Mouse (Mus musculus) midbrain, postnatal 0 days (tissue): ENCODE data around the gene Fli1. TPM values are rescaled to one million over a fixed set of nuclear protein-coding genes. Genes with fewer than 3 reads are reported as not detected.

Source experiments
- ATAC-seq: fragments of 200-750 bp; cut with Nextera tagmentation; 2 replicates; pipeline ENCODE4 v1.8.0; 2017; ENCODE audit warnings: moderate number of reproducible peaks, mild to moderate bottlenecking, moderate TSS enrichment, moderate library complexity; ENCODE audit not compliant: low FRiP score
- DNase-seq: peaks from one replicate; pipeline ENCODE4 v3.0.0-alpha.2; 2015; ENCODE audit warnings: low spot score
- H3K27ac ChIP-seq: fragments of 300-500 bp; sonication (generic); 2 replicates; pipeline ENCODE4 v1.5.1; 2014; ENCODE audit warnings: low read depth, mild to moderate bottlenecking, low read length, mixed read lengths
- H3K27me3 ChIP-seq: fragments of 300-500 bp; sonication (generic); 2 replicates; pipeline ENCODE4 v1.6.1; 2014; ENCODE audit warnings: low read length, control low read depth, mixed read lengths; ENCODE audit not compliant: insufficient read depth
- H3K36me3 ChIP-seq: fragments of 300-500 bp; sonication (generic); 2 replicates; pipeline ENCODE4 v1.6.1; 2014; ENCODE audit warnings: low read length, control low read depth, mixed read lengths; ENCODE audit not compliant: insufficient read depth
- H3K4me1 ChIP-seq: fragments of 300-500 bp; sonication (generic); 2 replicates; pipeline ENCODE4 v1.6.1; 2014; ENCODE audit warnings: mild to moderate bottlenecking, control low read depth, antibody characterized with exemption, low read length, mixed read lengths; ENCODE audit not compliant: insufficient read depth
- H3K4me2 ChIP-seq: fragments of 300-500 bp; sonication (generic); 2 replicates; pipeline ENCODE4 v1.6.1; 2014; ENCODE audit warnings: low read depth, mild to moderate bottlenecking, low read length, mixed read lengths; ENCODE audit not compliant: poor library complexity, severe bottlenecking
- H3K4me3 ChIP-seq: fragments of 300-500 bp; sonication (generic); 2 replicates; pipeline ENCODE4 v1.5.1; 2014; ENCODE audit warnings: low read depth, mild to moderate bottlenecking, low read length, moderate library complexity
- H3K9ac ChIP-seq: fragments of 300-500 bp; sonication (generic); replicated peaks from 2 replicates; pipeline ENCODE4 v1.6.1; 2014; ENCODE audit warnings: mild to moderate bottlenecking, low read length, moderate library complexity, mixed read lengths; ENCODE audit not compliant: poor library complexity, severe bottlenecking
- H3K9me3 ChIP-seq: fragments of 300-500 bp; sonication (generic); 2 replicates; pipeline ENCODE4 v1.6.1; 2016; ENCODE audit warnings: low read length, control low read depth
- CTCF ChIP-seq: IDR thresholded peaks from 2 replicates; pipeline ENCODE4 v1.5.1; 2016; ENCODE audit warnings: antibody characterized with exemption, mild to moderate bottlenecking
- WGBS: fragments of 180-500 bp; shearing (Covaris S2); extraction: QIAGEN DNeasy Blood & Tissue Kit; methylation state at CpG from one replicate; pipeline ENCODE4 v1.1.7; 2014; 5-methylcytosine and 5-hydroxymethylcytosine counted together
- polyA plus RNA-seq: library from polyadenylated mRNA; unstranded; fragments of >200 nt; fragmentation: Nextera tagmentation; extraction: Ambion mirVana; gene quantifications from 2 replicates; pipeline ENCODE4 v1.2.1, GENCODE M21; 2015
- total RNA-seq: library from RNA; depleted of rRNA; stranded (reverse); fragments of >200 nt; gene quantifications from 2 replicates; pipeline ENCODE4 v1.2.3, GENCODE M21; 2014

Gene Fli1
- total and polyA plus RNA-seq, 2 experiments from 2014 or later: 5.9 to 8.4 TPM

- Histone ChIP-seq H3K4me1 (no peaks in the 10 kb centered on the region), H3K36me3 (no peaks in the 10 kb centered on the region), H3K9ac (no peak overlapping the region), H3K4me2 (no peak overlapping the region), H3K27ac (no peak overlapping the region), H3K9me3 (no peaks in the 10 kb centered on the region), H3K27me3 (no peaks in the 10 kb centered on the region), H3K4me3 (no peak overlapping the region)
- DNase-seq (no peak), ATAC-seq (no peak)
- WGBS: 63% methylated on average over 7 of the region's 7 CpGs
- no peak for TF ChIP-seq CTCF
These were observed 117.3 kb downstream of the Fli1 start for GRCm38 (mm10) chr9:32425321-32425720.

DNA sequence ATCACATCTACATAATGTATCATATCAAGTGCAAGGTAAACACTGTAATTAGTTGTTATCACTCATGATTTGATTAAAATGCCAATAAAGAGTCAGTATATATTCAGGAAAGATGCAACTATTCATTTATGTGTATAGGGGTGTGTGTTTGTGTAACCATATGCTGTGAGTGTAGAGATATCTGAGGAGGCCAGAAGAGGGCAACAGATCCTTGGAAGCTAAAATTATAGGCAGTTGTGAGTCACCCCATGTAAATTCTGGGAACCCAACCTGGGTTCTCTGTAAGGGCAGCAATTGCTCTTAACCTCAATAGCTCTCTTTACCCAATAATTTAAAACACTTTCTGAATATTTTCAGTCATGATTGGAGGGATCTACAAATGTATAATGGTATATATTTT, 122.0 kb downstream of the Fli1 start:
- Histone ChIP-seq H3K9me3 (no peaks in the 10 kb centered on the region), H3K36me3 (no peaks in the 10 kb centered on the region), H3K27ac (no peak overlapping the region), H3K27me3 (no peaks in the 10 kb centered on the region), H3K9ac (no peak overlapping the region), H3K4me1 (no peaks in the 10 kb centered on the region), H3K4me2 (no peak overlapping the region), H3K4me3 (no peak overlapping the region)
- no peak for DNase-seq
- ATAC-seq: no peak
- no peak for TF ChIP-seq CTCF

GRCm38 (mm10) chr9:32417466-32418116, 125.1 kb downstream of the Fli1 start:
- no peaks in the 10 kb centered on the region for H3K36me3 ChIP-seq
- DNase-seq (no peak), ATAC-seq (no peak)
- H3K4me1 ChIP-seq: no peaks in the 10 kb centered on the region
- no peak for TF ChIP-seq CTCF
- H3K4me2 ChIP-seq: no peak overlapping the region
- H3K9ac ChIP-seq: no peak overlapping the region
- no peak overlapping the region for H3K4me3 ChIP-seq
- H3K27ac ChIP-seq: no peak overlapping the region
- H3K9me3 ChIP-seq: no peaks in the 10 kb centered on the region
- no peaks in the 10 kb centered on the region for H3K27me3 ChIP-seq
- 40% methylated on average over 8 of the region's 8 CpGs for WGBS

DNA sequence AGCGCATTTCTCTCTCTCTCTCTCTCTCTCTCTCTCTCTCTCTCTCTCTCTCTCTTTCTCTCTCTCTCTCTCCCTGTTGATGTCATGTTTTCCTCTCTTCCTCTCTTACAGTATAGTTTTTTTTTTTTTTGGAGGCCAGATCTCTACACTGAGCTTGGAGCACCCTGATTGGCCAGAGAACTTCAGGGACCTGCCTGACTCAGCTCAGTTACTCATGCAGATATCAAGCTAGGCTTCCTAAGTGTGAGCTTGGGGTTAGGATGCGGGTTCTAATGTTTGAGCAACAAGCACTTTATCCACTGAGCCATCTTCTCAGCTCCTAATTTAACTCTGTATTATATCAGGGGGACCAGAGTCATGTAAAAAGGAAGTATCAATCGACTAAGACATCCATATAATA, 126.7 kb downstream of the Fli1 start:
- Histone ChIP-seq H3K36me3 (no peaks in the 10 kb centered on the region), H3K4me2 (no peak overlapping the region), H3K9me3 (no peaks in the 10 kb centered on the region), H3K27ac (no peak overlapping the region), H3K4me1 (no peaks in the 10 kb centered on the region), H3K9ac (no peak overlapping the region), H3K27me3 (0 out of 2 replicates have a peak, but pooled peaks cover 3% of the 10 kb centered on the region), H3K4me3 (no peak overlapping the region)
- DNase-seq (no peak), ATAC-seq (no peak)
- TF ChIP-seq CTCF: no peak
- WGBS: 96% methylated on average over 3 of the region's 3 CpGs

- no peak for DNase-seq
- WGBS: 44% methylated on average over 1 of the region's 1 CpGs
- no peak overlapping the region for H3K4me3 ChIP-seq
These were observed 127.7 kb downstream of the Fli1 start for GRCm38 (mm10) chr9:32414956-32415355.

DNA sequence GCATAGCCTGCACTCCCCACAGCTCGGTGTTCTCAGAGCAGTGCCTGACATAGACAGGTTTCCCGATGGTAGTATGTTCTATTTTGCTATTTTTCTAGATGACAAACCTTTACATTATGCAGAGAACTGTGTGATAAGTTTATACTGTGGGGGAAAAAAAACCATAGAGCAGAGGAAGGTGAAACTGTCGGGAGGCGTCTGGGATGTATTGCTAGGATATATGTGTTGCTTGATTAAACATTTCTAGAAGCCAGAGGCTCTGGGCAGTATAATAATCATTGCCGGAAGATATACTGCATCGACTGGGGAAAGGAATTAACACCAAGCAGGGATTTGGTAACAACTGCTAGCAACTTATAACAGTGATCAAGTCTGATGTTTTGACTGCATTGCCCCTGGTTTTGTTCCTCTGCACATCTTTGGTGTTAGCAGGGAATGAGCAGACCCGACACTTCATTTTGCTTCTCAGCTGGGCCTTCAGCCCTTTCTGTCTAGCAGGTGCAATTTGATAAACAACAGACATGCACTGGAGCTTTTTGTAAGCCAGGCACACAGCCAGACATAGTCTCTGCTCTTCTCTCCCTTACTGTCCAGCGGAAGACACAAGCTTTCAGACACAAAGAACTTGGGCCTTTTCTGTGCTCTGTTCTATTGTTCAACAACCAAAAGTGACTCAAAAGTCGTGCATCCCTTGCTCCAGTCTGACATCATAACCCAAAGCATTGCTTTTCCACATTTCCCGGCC, 129.7 kb downstream of the Fli1 start:
- DNase-seq (no peak), ATAC-seq (no peak)
- no peak overlapping the region for H3K27ac ChIP-seq
- H3K4me3 ChIP-seq: no peak overlapping the region
- 64% methylated on average over 10 of the region's 10 CpGs for WGBS
- no peak overlapping the region for H3K4me2 ChIP-seq
- TF ChIP-seq CTCF: no peak
- H3K36me3 ChIP-seq: no peaks in the 10 kb centered on the region
- no peaks in the 10 kb centered on the region; the same call in 1 of the 2 replicates for H3K4me1 ChIP-seq
- H3K9me3 ChIP-seq: no peaks in the 10 kb centered on the region
- H3K27me3 ChIP-seq: peaks cover 11% of the 10 kb centered on the region; the same call in 1 of the 2 replicates
- H3K9ac ChIP-seq: no peak overlapping the region

More at GRCm38 (mm10) chr9:32414956-32415355, 127.7 kb downstream of the Fli1 start:
- ATAC-seq: no peak
- Histone ChIP-seq H3K4me2 (no peak overlapping the region), H3K36me3 (no peaks in the 10 kb centered on the region), H3K27ac (no peak overlapping the region), H3K9me3 (no peaks in the 10 kb centered on the region), H3K4me1 (no peaks in the 10 kb centered on the region), H3K9ac (no peak overlapping the region), H3K27me3 (0 out of 2 replicates have a peak, but pooled peaks cover 3% of the 10 kb centered on the region)
- no peak for TF ChIP-seq CTCF
